Mouse (Mus musculus): ENCODE measurements around the gene Vwa8.

Vwa8 gene

GRCm38 (mm10) chr14:79089464-79089863 lies 240.6 kb downstream of the Vwa8 start:
- no peak for DNase-seq (ENCODE audit: low spot score)

GRCm38 (mm10) chr14:79097181-79097580 lies 248.3 kb downstream of the Vwa8 start:
- no peak for DNase-seq (ENCODE audit: low spot score)

GRCm38 (mm10) chr14:79106655-79107515 lies 258.0 kb downstream of the Vwa8 start:
- peak; percentile 46 for DNase-seq (ENCODE audit: low spot score)

GRCm38 (mm10) chr14:79109375-79109774 lies 260.5 kb downstream of the Vwa8 start:
- DNase-seq (ENCODE audit: low spot score): no peak

GRCm38 (mm10) chr14:79110012-79110411 lies 261.2 kb downstream of the Vwa8 start:
- no peak for DNase-seq (ENCODE audit: low spot score)

- DNase-seq (ENCODE audit: low spot score): no peak
These were observed 263.2 kb downstream of the Vwa8 start for GRCm38 (mm10) chr14:79112050-79112449.

- DNase-seq (ENCODE audit: low spot score): no peak
These were observed 265.9 kb downstream of the Vwa8 start for GRCm38 (mm10) chr14:79114526-79115383.

GRCm38 (mm10) chr14:79118457-79118856 lies 269.6 kb downstream of the Vwa8 start:
- DNase-seq (ENCODE audit: low spot score): no peak

- DNase-seq (ENCODE audit: low spot score): no peak
These were observed 270.5 kb downstream of the Vwa8 start for GRCm38 (mm10) chr14:79119354-79119753.

- no peak for DNase-seq (ENCODE audit: low spot score)
These were observed 271.8 kb downstream of the Vwa8 start for GRCm38 (mm10) chr14:79120681-79121080.

GRCm38 (mm10) chr14:79123466-79123865 lies 274.6 kb downstream of the Vwa8 start:
- no peak for DNase-seq (ENCODE audit: low spot score)

- no peak for DNase-seq (ENCODE audit: low spot score)
These were observed 275.8 kb downstream of the Vwa8 start for GRCm38 (mm10) chr14:79124643-79125042.

GRCm38 (mm10) chr14:79126176-79126575 lies 277.3 kb downstream of the Vwa8 start:
- no peak for DNase-seq (ENCODE audit: low spot score)

- no peak for DNase-seq (ENCODE audit: low spot score)
These were observed 286.1 kb downstream of the Vwa8 start for GRCm38 (mm10) chr14:79134891-79135334.

GRCm38 (mm10) chr14:79135441-79135840 lies 286.6 kb downstream of the Vwa8 start:
- DNase-seq (ENCODE audit: low spot score): no peak

- no peak for DNase-seq (ENCODE audit: low spot score)
These were observed 287.7 kb downstream of the Vwa8 start for GRCm38 (mm10) chr14:79136585-79136984.

- DNase-seq (ENCODE audit: low spot score): no peak
These were observed 288.2 kb downstream of the Vwa8 start for GRCm38 (mm10) chr14:79137100-79137499.

GRCm38 (mm10) chr14:79139096-79139651 lies 290.3 kb downstream of the Vwa8 start:
- no peak for DNase-seq (ENCODE audit: low spot score)

GRCm38 (mm10) chr14:79139918-79140825 lies 291.3 kb downstream of the Vwa8 start:
- DNase-seq (ENCODE audit: low spot score): no peak

GRCm38 (mm10) chr14:79140826-79141219 lies 292.0 kb downstream of the Vwa8 start:
- DNase-seq (ENCODE audit: low spot score): no peak

- DNase-seq (ENCODE audit: low spot score): no peak
These were observed 293.5 kb downstream of the Vwa8 start for GRCm38 (mm10) chr14:79142342-79142741.

Measured in ovary, postnatal 10 days (tissue).